Mouse (Mus musculus) forebrain, embryonic 13.5 days (tissue): Measurements from ENCODE around the gene Gm4297. TPM values are rescaled to one million over a fixed set of nuclear protein-coding genes. Genes with fewer than 3 reads are reported as not detected.
"Not testable (repeated sequence)": the region's sequence is repeated elsewhere in the genome, so short reads cannot be mapped to it uniquely, and the experiment has no call there.

Source experiments
- ATAC-seq: fragments of 200-750 bp; cut with Nextera tagmentation; 2 replicates; pipeline ENCODE4 v1.8.0; 2017
- H3K27ac ChIP-seq: fragments of 300-500 bp; sonication (generic); 2 replicates; pipeline ENCODE4 v1.5.1; 2015; ENCODE audit warnings: inconsistent platforms, mild to moderate bottlenecking, moderate library complexity
- H3K27me3 ChIP-seq: fragments of 300-500 bp; sonication (generic); 2 replicates; pipeline ENCODE4 v1.6.1; 2015; ENCODE audit warnings: mild to moderate bottlenecking, inconsistent platforms
- H3K36me3 ChIP-seq: fragments of 300-500 bp; sonication (generic); 2 replicates; pipeline ENCODE4 v1.6.1; 2015; ENCODE audit warnings: mild to moderate bottlenecking, inconsistent platforms; ENCODE audit not compliant: poor library complexity, severe bottlenecking
- H3K4me1 ChIP-seq: fragments of 300-500 bp; sonication (generic); 2 replicates; pipeline ENCODE4 v1.6.1; 2015; ENCODE audit warnings: inconsistent platforms
- H3K4me2 ChIP-seq: fragments of 300-500 bp; sonication (generic); 2 replicates; pipeline ENCODE4 v1.6.1; 2015; ENCODE audit warnings: inconsistent platforms, mild to moderate bottlenecking, moderate library complexity
- H3K4me3 ChIP-seq: fragments of 300-500 bp; sonication (generic); 2 replicates; pipeline ENCODE4 v1.5.1; 2015; ENCODE audit warnings: mild to moderate bottlenecking, inconsistent platforms
- H3K9ac ChIP-seq: fragments of 300-500 bp; sonication (generic); 2 replicates; pipeline ENCODE4 v1.6.1; 2015; ENCODE audit warnings: mild to moderate bottlenecking, inconsistent platforms
- H3K9me3 ChIP-seq: fragments of 300-500 bp; sonication (generic); replicated peaks from 2 replicates; pipeline ENCODE4 v1.6.1; 2016; ENCODE audit warnings: inconsistent platforms
- WGBS: fragments of 180-500 bp; shearing (Covaris S2); methylation state at CpG from one replicate; pipeline ENCODE4 v1.1.7; 2015; 5-methylcytosine and 5-hydroxymethylcytosine counted together
- microRNA-seq: library from miRNA; unstranded; fragments of <30 nt; microRNA quantifications from one replicate; pipeline ENCODE4, GENCODE M21; 2016
- polyA plus RNA-seq: library from polyadenylated mRNA; unstranded; fragments of >200 nt; fragmentation: Nextera tagmentation; extraction: Ambion mirVana; gene quantifications from 2 replicates; pipeline ENCODE4 v1.2.1, GENCODE M21; 2015

Gene Gm4297
- polyA plus RNA-seq, result not detected in 2 replicates

- not testable (repeated sequence) for H3K4me2 ChIP-seq, H3K36me3 ChIP-seq, ATAC-seq, H3K9ac ChIP-seq, H3K9me3 ChIP-seq, H3K4me1 ChIP-seq, H3K27ac ChIP-seq, H3K4me3 ChIP-seq, H3K27me3 ChIP-seq
- 80% methylated on average over 4 of the region's 4 CpGs for WGBS
Observed at GRCm38 (mm10) chrX:24574795-24575194, at the start of gene Gm4297. Gm4297 (minus strand) TSS chrX:24574895.

Small RNAs within 50 kb of the gene (microRNA-seq; reads per million reads assigned to microRNA genes)
- gene Gm27839, result not detected
- gene Gm27910, result not detected

Other genes with a start within 250 kb of the Gm4297 start
- not detected in 2 replicates for gene Gm5934, start 74.1 kb downstream of the Gm4297 start, polyA plus RNA-seq
- not detected in 2 replicates for gene Gm5935, start 200.3 kb upstream of the Gm4297 start, polyA plus RNA-seq